Mouse (Mus musculus) neural tube, embryonic 14.5 days (tissue): ENCODE results near the gene Exoc6. TPM values are rescaled to one million over a fixed set of nuclear protein-coding genes. Genes with fewer than 3 reads are reported as not detected.

Experiments
- ATAC-seq: fragments of 200-750 bp; cut with Nextera tagmentation; 2 replicates; pipeline ENCODE4 v1.8.0; 2017; ENCODE audit warnings: low read depth, mild to moderate bottlenecking, moderate TSS enrichment, moderate library complexity
- H3K27ac ChIP-seq: fragments of 300-500 bp; sonication (generic); 2 replicates; pipeline ENCODE4 v1.5.1; 2014; ENCODE audit warnings: low read depth, mild to moderate bottlenecking, control low read depth, low read length, moderate library complexity, mixed read lengths
- H3K27me3 ChIP-seq: fragments of 300-500 bp; sonication (generic); 2 replicates; pipeline ENCODE4 v1.6.1; 2014; ENCODE audit warnings: low read length; ENCODE audit not compliant: control insufficient read depth, insufficient read depth
- H3K36me3 ChIP-seq: fragments of 300-500 bp; sonication (generic); 2 replicates; pipeline ENCODE4 v1.6.1; 2014; ENCODE audit warnings: low read length, mixed read lengths; ENCODE audit not compliant: control insufficient read depth, insufficient read depth
- H3K4me1 ChIP-seq: fragments of 300-500 bp; sonication (generic); 2 replicates; pipeline ENCODE4 v1.6.1; 2014; ENCODE audit warnings: low read length; ENCODE audit not compliant: control insufficient read depth, insufficient read depth
- H3K4me2 ChIP-seq: fragments of 300-500 bp; sonication (generic); 2 replicates; pipeline ENCODE4 v1.6.1; 2014; ENCODE audit warnings: mild to moderate bottlenecking, low read depth, low read length, control low read depth
- H3K4me3 ChIP-seq: fragments of 300-500 bp; sonication (generic); 2 replicates; pipeline ENCODE4 v1.5.1; 2014; ENCODE audit warnings: low read depth, low read length, control low read depth, mixed read lengths
- H3K9ac ChIP-seq: fragments of 300-500 bp; sonication (generic); replicated peaks from 2 replicates; pipeline ENCODE4 v1.6.1; 2014; ENCODE audit warnings: low read depth, mild to moderate bottlenecking, control low read depth, low read length, mixed read lengths
- H3K9me3 ChIP-seq: fragments of 300-500 bp; sonication (generic); 2 replicates; pipeline ENCODE4 v1.6.1; 2016; ENCODE audit warnings: low read length; ENCODE audit not compliant: control insufficient read depth
- WGBS: fragments of 180-500 bp; shearing (Covaris S2); extraction: QIAGEN DNeasy Blood & Tissue Kit; methylation state at CpG from one replicate; pipeline ENCODE4 v1.1.7; 2014; 5-methylcytosine and 5-hydroxymethylcytosine counted together
- polyA plus RNA-seq: library from polyadenylated mRNA; unstranded; fragments of >200 nt; fragmentation: Nextera tagmentation; extraction: Ambion mirVana; gene quantifications from 2 replicates; pipeline ENCODE4 v1.2.1, GENCODE M21; 2014

Exoc6 gene
- polyA plus RNA-seq, 1 experiment from 2014 or later = 26.5 TPM

DNA sequence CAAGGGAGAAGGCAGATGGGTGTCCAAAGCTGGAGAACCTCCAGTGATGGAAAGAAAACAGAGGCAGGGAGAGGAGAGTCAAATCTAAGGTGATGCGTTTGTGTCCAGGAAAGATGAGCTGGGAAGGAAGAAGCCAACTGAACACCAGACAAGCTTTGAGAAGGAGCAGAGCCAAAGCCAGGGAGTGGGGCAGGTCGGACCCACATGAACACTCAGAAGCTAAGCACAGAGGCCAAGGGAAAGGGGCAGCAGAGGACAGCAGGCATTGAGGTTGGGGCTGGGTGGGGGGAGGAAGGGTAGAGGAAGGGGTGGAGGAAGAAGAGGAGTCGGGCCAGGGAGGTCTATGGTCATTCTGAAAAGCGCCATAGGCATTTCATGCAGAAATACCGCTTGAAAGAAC, 17.0 kb upstream of the Exoc6 start:
- no peaks in the 10 kb centered on the region for H3K9me3 ChIP-seq
- no peak overlapping the region for H3K4me2 ChIP-seq
- no peak for ATAC-seq
- no peak overlapping the region for H3K27ac ChIP-seq
- no peaks in the 10 kb centered on the region for H3K36me3 ChIP-seq
- H3K4me1 ChIP-seq = no peaks in the 10 kb centered on the region
- H3K9ac ChIP-seq = no peak overlapping the region
- WGBS = 88% methylated on average over 5 of the region's 5 CpGs
- H3K27me3 ChIP-seq = no peaks in the 10 kb centered on the region
- no peak overlapping the region for H3K4me3 ChIP-seq

GRCm38 (mm10) chr19:37534737-37535365, 15.4 kb upstream of the Exoc6 start:
- ATAC-seq = no peak
- H3K27me3 ChIP-seq = no peaks in the 10 kb centered on the region
- no peak overlapping the region for H3K9ac ChIP-seq
- 72% methylated on average over 3 of the region's 3 CpGs for WGBS
- no peak overlapping the region for H3K4me3 ChIP-seq
- H3K36me3 ChIP-seq = no peaks in the 10 kb centered on the region
- H3K9me3 ChIP-seq = no peaks in the 10 kb centered on the region
- H3K4me1 ChIP-seq = no peaks in the 10 kb centered on the region
- H3K27ac ChIP-seq = no peak overlapping the region
- no peak overlapping the region for H3K4me2 ChIP-seq

- H3K36me3 ChIP-seq = no peaks in the 10 kb centered on the region
- no peak overlapping the region for H3K9ac ChIP-seq
- no peak overlapping the region for H3K4me2 ChIP-seq
- ATAC-seq = no peak; the same call in 1 of the 2 replicates
- no peak overlapping the region for H3K4me3 ChIP-seq
- 54% methylated on average over 7 of the region's 7 CpGs for WGBS
- H3K27me3 ChIP-seq = no peaks in the 10 kb centered on the region
- no peaks in the 10 kb centered on the region for H3K4me1 ChIP-seq
- no peaks in the 10 kb centered on the region for H3K9me3 ChIP-seq
- no peak overlapping the region for H3K27ac ChIP-seq
These were observed 13.8 kb upstream of the Exoc6 start for GRCm38 (mm10) chr19:37536426-37536825.

DNA sequence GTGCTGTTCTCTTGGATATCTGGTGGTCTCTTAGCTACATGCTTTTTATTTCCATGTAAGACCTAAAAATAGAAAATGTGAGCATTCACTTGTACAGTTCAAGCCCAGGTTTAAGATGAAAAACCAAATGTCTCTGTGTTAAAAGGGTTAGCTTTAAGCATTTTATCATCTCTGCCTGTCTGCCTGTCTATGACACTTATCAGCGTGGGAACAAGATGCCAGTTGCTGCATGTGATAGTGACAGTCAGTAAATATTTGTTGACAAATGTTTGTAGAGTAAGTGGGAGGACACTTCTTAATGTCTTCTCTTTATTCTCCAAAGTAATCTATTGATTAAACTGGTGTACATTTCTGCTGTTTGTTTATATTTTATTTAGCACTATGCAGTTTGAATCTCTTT, 12.5 kb upstream of the Exoc6 start:
- no peak overlapping the region for H3K4me2 ChIP-seq
- H3K27ac ChIP-seq = no peak overlapping the region
- WGBS = 82% methylated on average over 1 of the region's 1 CpGs
- no peak overlapping the region for H3K4me3 ChIP-seq
- ATAC-seq = no peak
- no peaks in the 10 kb centered on the region for H3K27me3 ChIP-seq
- no peaks in the 10 kb centered on the region for H3K4me1 ChIP-seq
- H3K9ac ChIP-seq = no peak overlapping the region
- no peaks in the 10 kb centered on the region for H3K36me3 ChIP-seq
- no peaks in the 10 kb centered on the region for H3K9me3 ChIP-seq

DNA sequence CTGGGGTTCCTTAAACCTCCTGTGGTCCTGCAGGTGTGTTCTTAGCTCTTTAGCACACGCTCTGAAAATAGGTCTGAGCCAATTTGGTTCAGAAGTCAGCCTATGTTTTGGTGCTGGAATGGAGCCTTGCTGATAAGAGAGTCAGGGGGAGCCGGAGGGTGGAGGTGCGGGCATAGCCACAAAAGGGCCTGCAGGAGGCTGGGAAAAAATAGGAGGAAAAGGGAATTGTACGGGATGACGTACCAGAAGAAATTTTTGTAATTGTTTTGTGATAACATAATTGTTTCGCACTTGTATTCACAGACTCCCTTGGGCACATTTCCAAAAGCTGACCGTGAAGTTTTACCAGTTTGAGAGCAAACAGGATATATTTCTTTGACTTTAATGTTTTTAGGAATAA, 10.0 kb upstream of the Exoc6 start:
- Histone ChIP-seq H3K9ac (no peak overlapping the region), H3K27ac (no peak overlapping the region), H3K9me3 (no peaks in the 10 kb centered on the region), H3K36me3 (no peaks in the 10 kb centered on the region), H3K27me3 (no peaks in the 10 kb centered on the region), H3K4me2 (no peak overlapping the region), H3K4me3 (no peak overlapping the region), H3K4me1 (no peaks in the 10 kb centered on the region)
- 77% methylated on average over 7 of the region's 7 CpGs for WGBS
- no peak for ATAC-seq

GRCm38 (mm10) chr19:37543537-37544326, 6.5 kb upstream of the Exoc6 start:
- ATAC-seq = no peak
- Histone ChIP-seq H3K27ac (no peak overlapping the region), H3K4me1 (no peaks in the 10 kb centered on the region), H3K4me3 (no peak overlapping the region), H3K9ac (no peak overlapping the region), H3K4me2 (no peak overlapping the region), H3K27me3 (no peaks in the 10 kb centered on the region), H3K9me3 (no peaks in the 10 kb centered on the region), H3K36me3 (no peaks in the 10 kb centered on the region)
- 57% methylated on average over 13 of the region's 13 CpGs for WGBS

DNA sequence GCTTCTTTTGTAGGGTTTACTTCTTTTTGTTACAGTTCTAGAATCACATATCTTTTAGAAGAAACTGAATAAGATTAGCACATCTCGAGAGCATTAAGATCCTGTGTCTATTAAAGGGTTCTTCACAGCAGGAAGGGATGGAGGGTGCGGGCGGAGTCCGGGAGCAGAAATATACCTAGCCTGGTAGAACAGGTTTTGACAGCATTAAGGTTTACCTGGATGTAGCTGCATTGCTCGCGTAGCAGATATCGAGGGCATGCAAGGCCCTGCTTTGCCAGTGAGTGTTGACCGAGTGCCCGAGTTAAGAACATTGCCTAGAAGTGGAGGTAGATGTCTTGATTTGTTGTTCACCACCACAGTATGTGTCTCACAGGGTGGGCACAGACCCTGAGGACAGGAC, 5.7 kb upstream of the Exoc6 start:
- Histone ChIP-seq H3K4me2 (no peak overlapping the region), H3K4me1 (no peaks in the 10 kb centered on the region), H3K9me3 (no peaks in the 10 kb centered on the region), H3K36me3 (no peaks in the 10 kb centered on the region), H3K27ac (no peak overlapping the region), H3K4me3 (no peak overlapping the region), H3K9ac (no peak overlapping the region), H3K27me3 (no peaks in the 10 kb centered on the region)
- ATAC-seq = no peak
- WGBS = 94% methylated on average over 9 of the region's 9 CpGs

DNA sequence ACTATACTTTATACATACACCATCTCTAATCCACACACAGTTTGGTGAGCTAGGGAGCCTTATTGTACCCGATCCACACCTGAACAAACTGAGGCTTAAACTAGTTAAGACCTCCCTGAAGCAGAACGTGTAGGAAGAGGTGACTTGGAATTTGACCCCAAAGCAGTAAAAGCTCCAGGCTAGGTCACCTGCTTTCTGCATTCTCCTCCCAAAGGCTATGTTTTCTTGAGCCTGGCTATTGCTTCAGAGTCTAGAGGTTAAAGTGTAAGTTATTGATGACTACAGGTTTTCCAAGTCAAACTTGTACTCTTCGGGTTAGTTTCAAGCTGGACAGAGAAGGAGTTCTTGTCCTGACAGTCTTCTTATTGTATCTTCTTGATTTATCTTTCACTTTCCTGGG, 5.0 kb upstream of the Exoc6 start:
- no peaks in the 10 kb centered on the region for H3K9me3 ChIP-seq
- no peak overlapping the region for H3K4me3 ChIP-seq
- ATAC-seq = no peak
- no peaks in the 10 kb centered on the region for H3K4me1 ChIP-seq
- H3K9ac ChIP-seq = no peak overlapping the region
- H3K4me2 ChIP-seq = no peak overlapping the region
- 70% methylated on average over 3 of the region's 3 CpGs for WGBS
- no peak overlapping the region for H3K27ac ChIP-seq
- H3K27me3 ChIP-seq = no peaks in the 10 kb centered on the region
- no peaks in the 10 kb centered on the region for H3K36me3 ChIP-seq

DNA sequence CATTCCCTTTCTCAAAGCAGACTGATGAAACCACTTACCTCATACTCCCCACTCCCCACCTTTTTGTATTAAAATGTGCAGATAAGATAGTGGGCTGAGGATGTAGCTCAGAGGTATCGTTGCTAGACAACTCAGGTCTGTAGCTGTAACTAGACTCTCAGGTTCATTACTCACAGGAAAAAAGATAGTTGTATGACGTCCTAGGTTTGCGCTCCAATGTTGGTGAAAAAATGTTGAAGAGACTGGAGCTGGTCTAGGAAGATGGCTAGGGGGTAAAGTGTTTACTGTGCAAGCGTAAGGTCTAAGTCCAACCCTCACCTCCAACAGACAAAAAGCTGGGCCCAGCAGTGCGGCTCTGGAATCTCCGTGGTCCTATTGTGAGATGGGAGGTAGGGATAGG, 4.5 kb upstream of the Exoc6 start:
- no peaks in the 10 kb centered on the region for H3K4me1 ChIP-seq
- no peaks in the 10 kb centered on the region for H3K36me3 ChIP-seq
- H3K4me3 ChIP-seq = no peak overlapping the region
- ATAC-seq = no peak
- WGBS = 91% methylated on average over 6 of the region's 6 CpGs
- no peak overlapping the region for H3K9ac ChIP-seq
- no peaks in the 10 kb centered on the region for H3K27me3 ChIP-seq
- H3K27ac ChIP-seq = no peak overlapping the region
- H3K9me3 ChIP-seq = no peaks in the 10 kb centered on the region
- H3K4me2 ChIP-seq = no peak overlapping the region
